Mouse (Mus musculus) ES-E14 (cell line): ENCODE measurements around the gene Cpne5. TPM values are rescaled to one million over a fixed set of nuclear protein-coding genes. Genes with fewer than 3 reads are reported as not detected.
A peak's percentile ranks its signal among the peaks of the same experiment; 100 is the strongest.
"Not testable (repeated sequence)": the region's sequence is repeated elsewhere in the genome, so short reads cannot be mapped to it uniquely, and the experiment has no call there.

Source experiments
- DNase-seq: peaks from one replicate; pipeline ENCODE4 v3.0.0-alpha.2; 2013; ENCODE audit warnings: low read depth, low spot score
- H3K27ac ChIP-seq: 2 replicates; pipeline ENCODE4 v1.5.1; 2012; ENCODE audit warnings: low read depth, mild to moderate bottlenecking, low read length, moderate library complexity, mixed read lengths; ENCODE audit not compliant: poor library complexity, insufficient read depth, severe bottlenecking
- H3K36me3 ChIP-seq: 2 replicates; pipeline ENCODE4 v1.6.1; 2012; ENCODE audit warnings: mild to moderate bottlenecking, low read length, moderate library complexity, mixed read lengths; ENCODE audit not compliant: control insufficient read depth, poor library complexity, insufficient read depth, severe bottlenecking
- H3K4me1 ChIP-seq, 2 experiments: fragments of 150-350 bp in 1 of 2; sonication (generic) in 1 of 2; 2 replicates each; pipeline ENCODE4 v1.6.1; 2012; ENCODE audit warnings: low read length in 2 of 2, mild to moderate bottlenecking in 1 of 2, mixed read lengths in 1 of 2; ENCODE audit not compliant: control insufficient read depth in 2 of 2, insufficient read depth in 2 of 2, poor library complexity in 1 of 2
- H3K4me3 ChIP-seq, 2 experiments: fragments of 150-350 bp in 1 of 2; sonication (generic) in 1 of 2; 2 replicates each; pipeline ENCODE4 v1.5.1; 2012; ENCODE audit warnings: low read length in 2 of 2, low read depth in 1 of 2, mild to moderate bottlenecking in 1 of 2, mixed read lengths in 1 of 2; ENCODE audit not compliant: insufficient read depth in 1 of 2, poor library complexity in 1 of 2, severe bottlenecking in 1 of 2
- H3K9ac ChIP-seq: 2 replicates; pipeline ENCODE4 v1.6.1; 2012; ENCODE audit warnings: low read depth, mild to moderate bottlenecking, low read length, mixed read lengths; ENCODE audit not compliant: poor library complexity, insufficient read depth, severe bottlenecking
- H3K9me3 ChIP-seq: fragments of 150-350 bp; sonication (generic); 2 replicates; pipeline ENCODE4 v1.6.1; 2012; ENCODE audit warnings: low read depth, mild to moderate bottlenecking, low read length; ENCODE audit not compliant: control insufficient read depth, insufficient read depth
- CHD2 ChIP-seq: IDR thresholded peaks from 2 replicates; pipeline ENCODE4 v1.6.1; 2014; ENCODE audit warnings: mild to moderate bottlenecking, low read depth, low read length, inconsistent platforms
- HCFC1 ChIP-seq: IDR thresholded peaks from 2 replicates; pipeline ENCODE4 v1.6.1; 2012; ENCODE audit warnings: low read length, inconsistent platforms, borderline replicate concordance; ENCODE audit not compliant: insufficient read depth
- MAFK ChIP-seq: IDR thresholded peaks from 2 replicates; pipeline ENCODE4 v1.6.1; 2014; ENCODE audit warnings: mild to moderate bottlenecking, low read depth, low read length, inconsistent platforms; ENCODE audit not compliant: insufficient read depth
- ZC3H11A ChIP-seq: IDR thresholded peaks from 2 replicates; pipeline ENCODE4 v1.6.1; 2012; ENCODE audit warnings: low read depth, mild to moderate bottlenecking, inconsistent platforms, low read length, borderline replicate concordance
- ZNF384 ChIP-seq: IDR thresholded peaks from 2 replicates; pipeline ENCODE4 v1.6.1; 2012; ENCODE audit warnings: low read depth, low read length, inconsistent platforms
- in situ Hi-C, 2 experiments: fragments of 600-800 bp; cut with MboI; formaldehyde crosslinking; loops; one replicate each; pipeline ENCODE4 v1.15.1; 2025; ENCODE audit warnings: low sequenced_read_pairs in 2 of 2, inconsistent platforms in 1 of 2; ENCODE audit not compliant: unreplicated experiment in 2 of 2
- total RNA-seq: library from RNA; depleted of rRNA; stranded (reverse); fragments of 300-350 nt; gene quantifications from 2 replicates; pipeline ENCODE4 v1.2.3, GENCODE M21; 2012

The Cpne5 gene
- total RNA-seq, 1 experiment, result 5.1 TPM

GRCm38 (mm10) chr17:29267931-29268681 lies 30.1 kb upstream of the Cpne5 start:
- TF ChIP-seq CHD2 (no peak), ZNF384 (no peak), HCFC1 (no peak), MAFK (no peak), ZC3H11A (no peak)
- Histone ChIP-seq H3K27ac (no peak overlapping the region), H3K9me3 (no peaks in the 10 kb centered on the region), H3K4me1 (peaks cover 0 to 2% of the 10 kb centered on the region in 2 experiments; a peak in 1 of 4 replicates), H3K4me3 (peak overlapping the region in 1 of 2 experiments; percentile 1; a peak in 1 of 4 replicates), H3K9ac (no peak overlapping the region; the same call in 1 of the 2 replicates), H3K36me3 (no peaks in the 10 kb centered on the region)
- in situ Hi-C loops, result no loop called here
- DNase-seq, result no peak

GRCm38 (mm10) chr17:29267040-29267439 lies 29.1 kb upstream of the Cpne5 start:
- H3K4me3 ChIP-seq, in situ Hi-C loops, H3K27ac ChIP-seq, DNase-seq, H3K4me1 ChIP-seq, H3K9me3 ChIP-seq, H3K9ac ChIP-seq, H3K36me3 ChIP-seq: not testable (repeated sequence)
- 0 out of 2 replicates have a peak, but pooled peaks have one; percentile 30 for TF ChIP-seq ZNF384

- TF ChIP-seq ZNF384, result no peak
- TF ChIP-seq HCFC1, result no peak
- no peak for TF ChIP-seq MAFK
- no peak for TF ChIP-seq CHD2
- TF ChIP-seq ZC3H11A, result no peak
- H3K9ac ChIP-seq, result peak overlapping the region; percentile 92
- peaks cover 18% of the 10 kb centered on the region for H3K36me3 ChIP-seq
- no peak for DNase-seq
- H3K9me3 ChIP-seq, result no peaks in the 10 kb centered on the region
- peak overlapping the region; percentile 96; the same call in 1 of the 2 replicates for H3K27ac ChIP-seq
- peak overlapping the region; percentile 91 to 99 for H3K4me3 ChIP-seq
- peaks cover 4 to 5% of the 10 kb centered on the region in 2 experiments for H3K4me1 ChIP-seq
- in situ Hi-C loops, result no loop called here
Measured at GRCm38 (mm10) chr17:29264760-29265159, 26.8 kb upstream of the Cpne5 start.

GRCm38 (mm10) chr17:29263840-29264633 lies 26.1 kb upstream of the Cpne5 start, which contains the start of gene Ppil1:
Gene Ppil1 (minus strand): TSS chr17:29264186.
- Histone ChIP-seq H3K9me3 (no peaks in the 10 kb centered on the region), H3K9ac (peak within 1 kb of the TSS; percentile 92), H3K4me3 (peak within 1 kb of the TSS; percentile 91 to 99), H3K36me3 (peaks cover 18% of the 10 kb centered on the region), H3K4me1 (peaks cover 3 to 7% of the 10 kb centered on the region in 2 experiments), H3K27ac (peak within 1 kb of the TSS; percentile 96)
- peak; percentile 88 for DNase-seq
- in situ Hi-C loops, result no loop called here
- no peak for TF ChIP-seq MAFK
- TF ChIP-seq HCFC1, result peak; percentile 48; the same call in 1 of the 2 replicates
